Mouse (Mus musculus) retina, postnatal 1 day (tissue): ENCODE measurements around the gene Ankrd52.

Source experiments
- DNase-seq: peaks from one replicate; pipeline ENCODE4 v3.0.0-alpha.2; 2012

Ankrd52 gene

DNA sequence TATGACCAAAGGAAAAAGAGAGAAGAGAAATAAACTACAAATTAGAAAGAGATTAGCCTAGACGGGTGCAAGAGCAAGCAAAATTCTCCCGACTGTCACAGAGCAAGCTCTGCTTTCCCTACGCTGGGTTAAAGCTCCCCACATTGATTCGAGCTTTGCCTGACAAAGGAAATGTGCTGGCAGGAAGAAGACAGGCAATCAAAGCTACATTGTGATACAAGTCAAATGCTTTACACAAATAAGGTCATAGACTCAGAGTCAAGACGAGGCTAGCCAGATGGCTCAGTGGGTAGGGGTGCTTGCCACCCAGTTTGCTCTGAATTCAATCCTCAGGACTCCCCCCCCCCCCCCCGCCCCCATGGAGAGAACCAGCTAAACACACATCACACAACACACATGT is 6.9 kb upstream of the Ankrd52 start:
- DNase-seq = no peak

DNA sequence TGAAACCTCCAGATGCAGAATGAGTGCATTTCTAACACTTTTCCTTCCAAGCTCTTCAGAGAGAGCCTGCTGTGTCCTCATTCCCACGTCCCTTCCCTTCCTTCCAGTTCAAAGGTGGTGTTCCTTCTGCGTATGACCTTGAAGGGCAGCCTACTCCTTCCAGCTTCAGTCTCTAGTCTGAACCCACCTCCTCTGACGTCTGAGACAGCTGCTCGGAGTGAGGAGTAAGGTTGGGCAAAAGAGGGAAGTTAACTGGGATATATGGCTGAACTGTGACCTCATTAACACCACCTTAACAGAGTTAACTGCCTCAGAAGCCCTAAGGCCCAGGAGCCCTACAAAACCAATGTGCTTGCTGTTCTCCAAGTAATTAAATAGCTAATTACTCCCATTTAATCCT is 6.3 kb upstream of the Ankrd52 start:
- no peak for DNase-seq

DNA sequence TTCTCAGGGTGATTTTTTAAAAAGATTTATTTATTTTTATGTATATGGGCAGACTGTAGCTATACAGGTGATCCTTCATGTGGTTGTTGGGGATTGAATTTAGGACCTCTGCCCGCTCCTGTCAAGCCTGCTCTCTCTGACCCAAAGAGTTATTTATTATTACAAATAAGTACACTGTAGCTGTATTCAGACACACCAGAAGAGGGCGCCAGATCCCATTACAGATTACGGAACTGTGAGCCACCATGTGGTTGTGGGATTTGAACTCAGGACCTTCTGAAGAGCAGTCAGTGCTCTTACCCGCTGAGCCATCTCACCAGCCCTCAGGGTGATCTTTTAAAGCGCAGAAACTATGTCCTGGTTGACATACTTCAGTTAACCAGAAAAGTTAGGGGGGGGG is 4.8 kb upstream of the Ankrd52 start:
- DNase-seq = no peak

DNA sequence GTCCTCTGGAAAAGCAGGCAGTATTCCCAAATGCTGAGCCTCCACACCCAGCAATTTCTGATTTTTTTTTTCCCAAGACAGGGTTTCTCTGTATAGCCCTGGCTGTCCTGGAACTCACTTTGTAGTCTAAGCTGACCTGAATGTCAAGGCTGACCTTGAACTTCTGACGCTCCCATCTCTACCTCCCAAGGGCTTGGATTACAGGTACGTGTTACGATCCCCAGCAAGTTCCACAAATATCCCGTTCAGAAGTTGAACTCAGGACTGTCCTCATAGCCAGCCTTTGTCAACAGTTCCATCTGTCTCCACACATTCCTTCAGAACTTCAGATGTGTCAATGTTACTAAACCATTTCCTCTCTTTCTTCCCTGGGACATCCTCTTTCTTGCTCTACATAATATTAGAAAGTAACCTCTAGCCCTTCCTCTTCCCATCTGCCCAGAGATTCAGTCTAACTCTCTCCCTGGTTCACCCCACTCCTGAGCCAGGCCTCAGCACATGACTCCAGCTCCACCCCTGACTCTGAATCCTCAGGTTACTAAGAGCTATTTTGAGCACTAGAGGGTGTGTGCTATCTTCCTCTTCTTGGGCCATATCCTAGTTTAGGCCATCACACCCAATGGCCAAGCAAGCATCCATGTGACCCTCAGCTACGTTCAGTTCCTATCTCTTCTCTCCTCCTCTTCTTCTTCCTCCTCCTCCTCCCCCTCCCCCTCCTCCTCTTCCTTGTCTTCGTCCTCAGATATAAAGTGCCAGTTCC is 3.7 kb upstream of the Ankrd52 start:
- DNase-seq = no peak

DNA sequence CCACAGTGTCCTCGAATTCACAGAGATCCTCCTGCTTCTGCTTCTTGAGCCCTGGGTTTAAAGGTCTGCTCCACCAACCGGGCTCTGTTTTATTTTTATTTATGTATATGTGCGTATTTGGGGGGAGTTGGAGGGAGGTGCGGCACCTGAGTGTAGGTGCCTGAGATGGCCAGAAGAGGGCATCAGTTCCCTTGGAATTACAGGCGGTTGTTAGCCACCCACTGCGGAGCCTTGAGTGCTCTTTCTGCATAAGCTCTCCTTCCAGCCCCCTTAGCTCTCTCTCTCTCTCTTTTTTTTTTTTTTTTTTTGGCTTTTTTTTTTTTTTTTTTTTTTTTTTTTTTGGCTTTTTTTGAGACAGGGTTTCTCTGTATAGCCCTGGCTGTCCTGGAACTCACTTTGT is 2.5 kb upstream of the Ankrd52 start:
- peak; percentile 40 for DNase-seq

DNA sequence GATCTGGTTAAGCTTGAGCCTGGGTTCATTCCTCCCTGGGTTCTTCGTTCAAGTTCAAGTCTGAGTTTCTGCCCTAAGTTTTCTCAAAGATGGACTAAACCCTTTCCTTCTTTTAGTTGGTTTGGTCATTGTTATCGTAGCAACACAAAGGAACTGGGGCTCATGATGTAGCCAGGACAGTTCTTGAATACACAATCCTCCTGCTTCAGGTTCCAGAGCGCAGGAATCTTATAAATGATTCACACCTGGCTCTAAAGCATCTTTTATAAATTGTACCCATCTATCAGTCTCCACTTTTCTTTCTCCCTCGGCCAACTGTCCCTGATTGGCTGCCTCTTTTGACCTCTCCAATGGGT is 838 bp upstream of the Ankrd52 start:
- DNase-seq = no peak

DNA sequence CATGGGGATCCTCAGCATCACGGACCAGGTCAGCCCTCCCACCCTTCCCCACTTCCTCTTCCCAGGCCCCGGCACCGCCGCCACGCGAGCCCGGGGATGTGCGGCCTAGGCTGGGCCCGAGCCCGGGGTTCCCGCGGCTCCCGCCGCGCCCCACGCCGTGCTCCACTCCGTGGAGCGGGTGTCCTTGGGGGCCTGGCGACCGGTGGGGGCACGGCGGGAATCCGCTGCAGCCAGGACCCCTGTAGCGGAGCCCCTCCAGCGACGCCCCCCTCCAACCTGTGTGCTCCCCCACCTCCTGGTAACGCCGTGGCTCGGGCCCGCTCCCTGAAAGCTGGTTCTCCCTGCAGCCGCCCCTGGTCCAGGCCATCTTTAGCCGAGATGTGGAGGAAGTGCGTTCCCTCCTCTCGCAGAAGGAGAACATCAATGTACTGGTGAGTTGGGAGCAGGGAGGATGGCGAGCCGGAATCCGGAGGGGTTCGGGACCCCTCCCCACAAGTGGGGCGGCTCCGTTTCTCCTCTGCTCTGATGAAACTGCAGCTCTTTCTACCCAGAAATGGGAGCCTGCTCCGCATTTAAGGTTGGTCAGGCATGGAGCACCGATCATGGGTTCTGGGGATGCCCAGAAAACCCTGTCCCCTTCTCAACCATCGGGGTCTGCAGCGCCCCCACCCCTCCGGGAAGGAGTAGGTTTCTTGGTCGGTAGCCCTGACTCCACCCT is 466 bp downstream of the Ankrd52 start:
- DNase-seq = peak; percentile 63

DNA sequence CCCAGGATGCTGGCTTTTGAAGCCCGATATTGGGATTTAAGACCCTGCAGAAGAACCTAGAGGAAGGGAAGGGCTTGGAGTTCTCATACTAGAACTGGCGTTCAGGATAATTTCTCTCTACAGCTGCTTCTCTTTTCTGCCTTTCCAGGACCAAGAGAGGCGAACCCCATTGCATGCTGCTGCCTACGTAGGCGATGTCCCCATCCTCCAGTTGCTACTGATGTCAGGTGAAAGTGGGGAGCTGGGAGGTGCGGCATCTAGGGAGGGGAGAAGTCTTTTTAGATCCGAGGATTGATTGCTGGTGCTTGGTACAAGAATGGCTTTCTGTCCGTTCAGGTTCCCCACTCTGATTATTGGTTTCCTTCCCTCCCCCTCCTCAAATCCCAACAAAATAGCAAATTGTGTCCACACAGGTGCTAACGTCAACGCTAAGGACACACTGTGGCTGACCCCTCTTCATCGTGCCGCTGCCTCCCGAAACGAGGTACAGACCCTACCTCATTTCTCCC is 1.1 kb downstream of the Ankrd52 start:
- no peak for DNase-seq

DNA sequence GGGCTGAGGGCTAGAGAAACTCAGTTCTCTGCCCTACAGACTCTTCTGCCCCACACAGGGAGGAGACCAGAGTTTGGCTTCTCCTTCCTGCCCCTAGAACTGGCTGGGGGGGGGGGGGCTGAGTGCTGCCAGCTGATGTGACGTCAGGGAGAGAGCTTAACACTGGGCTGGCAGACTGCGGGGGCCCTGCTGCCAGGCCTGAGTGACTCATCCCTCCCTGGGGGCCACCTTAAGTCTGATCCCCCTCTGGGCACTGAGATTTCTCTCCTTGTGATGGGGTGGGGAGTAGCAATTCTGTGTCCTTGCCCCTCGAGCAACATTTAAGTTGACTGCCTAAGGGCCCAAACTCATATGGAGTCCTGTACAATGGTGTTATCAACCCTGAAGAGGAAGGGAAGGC is 1.5 kb downstream of the Ankrd52 start:
- DNase-seq = no peak

DNA sequence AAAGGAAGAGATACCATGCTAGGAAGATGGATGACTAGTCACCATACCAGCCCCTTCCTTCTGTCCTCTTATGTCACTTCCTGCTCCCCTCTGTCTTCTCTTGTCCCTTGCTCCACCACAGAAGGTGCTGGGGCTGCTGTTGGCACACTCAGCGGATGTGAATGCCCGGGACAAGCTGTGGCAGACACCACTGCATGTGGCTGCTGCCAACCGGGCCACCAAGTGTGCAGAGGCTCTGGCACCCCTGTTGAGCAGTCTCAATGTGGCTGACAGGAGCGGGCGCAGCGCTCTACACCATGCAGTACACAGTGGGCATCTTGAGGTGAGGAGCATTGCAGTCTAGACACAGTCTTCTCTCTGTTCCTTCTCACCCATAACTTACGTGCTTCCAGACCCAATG is 2.3 kb downstream of the Ankrd52 start:
- no peak for DNase-seq

DNA sequence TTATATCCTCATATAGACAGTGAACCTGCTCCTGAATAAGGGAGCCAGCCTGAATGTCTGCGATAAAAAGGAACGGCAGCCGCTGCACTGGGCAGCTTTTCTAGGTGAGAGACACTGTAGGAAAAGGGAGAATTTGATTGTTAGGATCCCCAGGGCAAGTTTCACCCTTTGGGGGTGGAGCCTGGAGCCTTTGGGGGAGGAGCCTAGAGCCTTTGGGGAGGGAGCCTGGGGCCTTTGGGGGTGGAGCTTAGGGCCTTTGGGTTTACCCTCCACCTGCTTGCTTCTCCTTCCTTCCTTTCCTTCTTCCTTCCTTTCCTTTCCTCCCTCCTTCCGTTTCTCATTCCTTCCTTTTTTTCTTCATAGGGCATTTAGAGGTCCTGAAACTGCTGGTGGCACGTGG is 3.6 kb downstream of the Ankrd52 start:
- DNase-seq = peak; percentile 42

DNA sequence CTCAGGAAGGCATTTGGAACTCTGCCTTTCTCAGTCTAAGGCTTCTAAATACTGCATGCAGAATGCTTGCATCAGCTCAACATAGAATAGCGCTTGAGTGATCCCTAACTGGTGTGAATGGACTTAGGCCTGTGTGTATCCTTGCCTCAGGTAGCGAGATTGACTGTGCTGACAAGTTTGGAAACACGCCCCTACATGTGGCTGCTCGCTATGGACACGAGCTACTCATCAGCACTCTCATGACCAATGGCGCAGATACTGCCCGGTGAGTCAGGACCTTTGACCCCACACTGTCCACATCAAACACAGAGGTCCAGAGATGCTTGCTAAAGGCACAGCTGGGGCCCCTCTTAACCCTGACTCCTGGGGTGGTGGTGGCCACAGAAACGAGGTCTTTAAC is 5.6 kb downstream of the Ankrd52 start:
- DNase-seq = no peak

DNA sequence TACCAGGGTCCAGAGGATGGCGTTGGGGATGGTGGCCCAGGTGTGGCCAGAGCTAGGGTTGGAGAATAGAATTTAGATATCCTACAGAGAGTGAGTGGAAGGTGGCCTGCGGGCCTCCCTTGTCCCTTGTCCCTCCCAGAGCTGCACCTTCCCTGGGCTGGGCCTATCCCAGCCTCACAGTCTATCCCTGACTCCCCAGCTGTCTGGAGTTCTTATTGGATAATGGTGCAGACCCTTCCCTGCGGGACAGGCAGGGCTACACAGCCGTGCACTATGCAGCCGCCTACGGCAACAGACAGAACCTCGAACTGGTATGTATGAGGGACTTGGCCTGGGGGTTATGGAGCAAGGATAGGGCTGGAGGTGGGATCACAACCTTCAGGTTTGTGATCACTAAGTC is 9.0 kb downstream of the Ankrd52 start:
- no peak for DNase-seq

DNA sequence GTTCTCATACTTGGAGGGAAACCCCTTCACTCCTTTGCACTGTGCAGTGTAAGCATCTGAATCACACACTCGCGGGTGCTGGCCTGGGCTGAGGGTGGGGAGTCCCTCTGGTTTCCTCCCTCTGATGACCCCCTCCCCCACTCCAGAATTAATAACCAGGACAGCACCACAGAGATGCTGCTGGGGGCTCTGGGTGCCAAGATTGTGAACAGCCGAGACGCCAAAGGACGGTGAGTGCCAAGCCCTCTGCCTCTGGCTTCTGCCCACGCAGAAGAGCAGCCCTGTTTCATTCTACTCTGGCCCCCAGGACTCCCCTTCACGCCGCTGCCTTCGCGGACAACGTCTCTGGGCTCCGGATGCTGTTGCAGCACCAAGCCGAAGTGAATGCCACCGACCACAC is 12.0 kb downstream of the Ankrd52 start:
- no peak for DNase-seq

DNA sequence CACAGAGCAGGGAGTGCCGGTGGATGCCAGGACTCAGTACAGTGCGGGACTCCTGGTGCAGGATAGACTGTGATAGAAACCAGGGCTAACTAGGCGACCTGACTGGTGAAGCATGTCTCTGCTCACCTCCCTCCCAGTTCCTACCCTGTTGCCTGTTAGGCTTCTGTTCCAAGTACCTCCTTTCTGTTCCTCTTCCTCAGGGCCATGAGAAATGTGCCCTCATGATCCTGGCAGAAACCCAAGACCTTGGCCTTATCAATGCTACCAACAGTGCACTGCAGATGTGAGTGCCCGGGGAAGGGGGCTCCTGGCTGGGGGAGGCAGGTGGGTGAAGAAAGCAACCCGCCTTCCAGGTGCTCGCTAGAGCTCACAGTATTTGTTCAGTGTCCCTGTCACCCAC is 12.7 kb downstream of the Ankrd52 start:
- no peak for DNase-seq

DNA sequence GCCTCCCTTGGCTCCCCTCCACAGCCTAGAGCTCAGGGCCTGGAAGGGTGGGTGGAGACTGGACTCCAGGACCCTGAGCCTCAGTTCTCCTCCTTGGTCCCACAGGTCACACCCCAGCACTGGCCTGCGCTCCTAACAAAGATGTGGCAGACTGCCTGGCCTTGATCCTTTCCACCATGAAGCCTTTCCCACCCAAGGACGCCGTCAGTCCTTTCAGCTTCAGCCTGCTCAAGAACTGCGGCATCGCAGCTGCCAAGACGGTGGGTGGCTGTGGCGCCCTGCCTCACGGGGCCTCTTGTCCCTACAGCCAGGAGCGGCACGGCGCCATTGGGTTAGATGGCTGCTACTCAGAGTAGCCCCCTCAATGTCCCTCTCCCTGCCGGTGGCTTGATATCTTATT is 13.5 kb downstream of the Ankrd52 start:
- no peak for DNase-seq

DNA sequence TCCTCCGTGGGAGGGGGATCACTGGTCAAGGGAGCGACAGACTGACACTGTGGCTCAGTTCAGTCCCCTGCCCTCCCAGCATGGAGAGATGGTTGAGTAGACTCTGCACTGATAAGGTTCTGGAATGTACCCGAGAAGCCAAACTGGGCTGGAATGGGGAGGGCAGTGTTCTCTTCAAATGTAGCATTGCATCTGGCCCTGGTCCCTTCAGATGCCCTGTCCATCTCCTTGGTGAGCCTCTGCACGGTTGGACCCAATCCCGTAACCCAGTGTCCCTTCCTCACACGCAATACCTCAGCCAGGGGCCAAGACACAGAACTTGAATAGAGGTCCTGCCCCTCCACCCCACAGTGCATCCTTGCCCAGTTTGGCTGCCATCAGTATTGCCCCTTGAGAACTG is 14.9 kb downstream of the Ankrd52 start:
- DNase-seq = no peak

DNA sequence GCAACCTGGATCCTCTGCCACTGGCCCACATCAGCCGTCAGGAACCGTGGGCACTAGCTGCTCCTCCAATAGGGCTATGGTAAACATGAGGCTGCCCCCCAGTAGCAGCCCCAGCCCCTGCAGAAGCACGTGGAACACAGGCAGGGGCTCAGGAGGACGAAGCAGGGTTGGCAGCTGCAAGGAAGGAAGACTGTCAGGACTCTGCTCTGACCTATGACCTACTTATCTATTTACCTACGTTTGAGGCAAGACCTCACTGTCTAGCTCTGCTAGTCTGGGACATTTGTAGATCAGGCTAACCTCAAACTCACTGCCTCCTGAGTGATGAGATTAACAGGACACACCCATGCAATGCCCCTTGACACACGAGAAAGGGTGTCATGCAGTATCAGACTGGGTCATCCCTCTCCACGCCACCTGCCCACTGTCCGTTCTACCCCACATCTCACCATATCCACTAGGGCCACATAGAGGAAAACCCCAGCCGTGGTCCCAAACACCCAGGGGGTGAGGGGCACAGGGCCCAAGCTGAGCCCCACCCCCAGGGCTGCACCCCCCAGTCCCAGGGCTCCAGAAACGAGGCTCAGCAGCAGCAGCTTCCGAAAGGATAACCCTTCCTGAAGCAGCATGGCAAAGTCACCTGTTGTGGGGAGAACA is 19.2 kb downstream of the Ankrd52 start:
- no peak for DNase-seq

DNA sequence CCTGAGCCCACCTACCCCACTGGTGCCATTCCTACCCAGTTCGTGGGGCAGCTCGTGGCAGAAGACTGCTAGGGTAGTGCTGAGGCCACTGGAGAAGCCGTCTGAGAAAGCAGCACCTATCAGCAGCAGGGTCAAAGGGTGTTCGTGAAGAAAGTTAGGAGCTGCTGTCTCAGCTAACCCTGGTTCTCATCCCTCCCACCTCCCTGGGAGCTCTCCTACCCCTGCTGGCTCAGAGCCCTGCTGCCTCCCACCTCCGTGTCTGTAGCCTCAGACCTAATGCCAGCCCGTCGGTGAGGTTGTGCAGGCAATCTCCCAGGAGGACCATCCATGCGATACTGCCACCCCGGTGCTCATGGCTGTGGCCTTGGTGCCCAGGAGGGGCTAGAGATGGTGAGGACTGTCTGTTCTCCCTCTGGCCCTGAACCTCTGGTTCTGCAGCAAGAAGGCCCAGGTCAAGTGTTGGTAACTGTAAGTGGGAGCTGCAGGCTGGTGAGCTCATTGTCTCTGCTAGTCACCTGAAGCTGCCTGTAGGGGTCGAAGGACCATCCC is 19.9 kb downstream of the Ankrd52 start:
- no peak for DNase-seq

DNA sequence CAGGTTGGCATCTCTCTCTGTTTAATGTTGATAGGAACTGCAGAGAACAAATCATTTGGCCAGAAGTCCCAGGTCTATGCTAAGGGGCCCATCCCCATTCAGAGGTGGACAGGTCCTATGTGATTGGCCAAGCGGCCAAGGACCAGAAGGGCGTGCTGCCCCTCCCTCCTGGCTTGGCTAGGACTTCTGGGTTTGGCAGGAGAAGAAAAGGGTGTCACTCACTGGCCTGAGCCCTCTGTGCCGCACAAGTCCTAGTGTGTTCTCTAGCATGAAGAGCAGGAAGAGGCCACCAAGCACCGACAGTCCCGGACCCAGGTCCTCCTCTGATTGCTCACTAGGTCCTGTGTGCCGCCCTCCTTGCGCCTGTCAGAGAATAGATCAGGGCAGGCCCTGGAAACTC is 20.6 kb downstream of the Ankrd52 start:
- DNase-seq = no peak

DNA sequence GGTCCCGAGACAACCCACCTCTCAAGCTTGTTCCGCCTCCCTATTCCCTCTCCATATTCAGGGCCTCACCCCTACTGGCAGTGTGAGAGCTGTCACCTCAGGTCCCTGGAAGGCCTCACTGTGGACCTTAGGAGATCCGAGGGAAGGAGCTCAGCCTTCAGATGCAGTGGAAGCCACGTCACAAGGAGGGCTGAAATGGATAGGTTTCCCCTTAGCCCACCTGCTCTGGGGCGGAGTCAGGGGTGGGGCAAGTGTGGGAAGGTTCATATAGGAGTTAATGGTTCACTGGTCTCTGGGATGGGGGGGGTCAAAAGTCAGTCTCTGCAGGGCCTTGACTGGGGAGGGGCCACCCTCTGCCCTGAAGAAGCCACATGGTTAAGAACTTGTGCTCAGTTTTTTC is 23.4 kb downstream of the Ankrd52 start:
- DNase-seq = no peak

DNA sequence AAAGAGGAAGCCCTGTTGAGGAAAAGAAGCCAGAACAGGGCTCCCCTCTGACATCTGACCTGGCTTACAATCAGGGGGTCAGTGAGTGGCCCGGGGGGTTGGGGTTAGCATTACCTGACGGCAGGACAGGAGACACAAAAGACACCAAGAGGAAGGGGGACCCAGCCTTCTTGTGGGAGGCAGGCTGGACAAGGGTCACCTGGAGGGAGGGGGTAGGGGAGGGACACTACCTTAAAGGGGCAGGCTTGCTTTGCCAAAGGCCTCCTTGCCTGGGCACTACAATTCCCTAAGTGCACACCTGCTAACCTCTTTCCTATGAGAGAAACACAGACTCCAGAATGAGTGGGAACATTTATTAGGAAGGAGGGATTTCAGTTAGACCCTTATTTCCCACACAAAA is 24.1 kb downstream of the Ankrd52 start, which contains the start of gene Slc39a5:
Gene Slc39a5 (minus strand): TSS at position 174 of the 400 bp plus-strand sequence.
- no peak for DNase-seq

DNA sequence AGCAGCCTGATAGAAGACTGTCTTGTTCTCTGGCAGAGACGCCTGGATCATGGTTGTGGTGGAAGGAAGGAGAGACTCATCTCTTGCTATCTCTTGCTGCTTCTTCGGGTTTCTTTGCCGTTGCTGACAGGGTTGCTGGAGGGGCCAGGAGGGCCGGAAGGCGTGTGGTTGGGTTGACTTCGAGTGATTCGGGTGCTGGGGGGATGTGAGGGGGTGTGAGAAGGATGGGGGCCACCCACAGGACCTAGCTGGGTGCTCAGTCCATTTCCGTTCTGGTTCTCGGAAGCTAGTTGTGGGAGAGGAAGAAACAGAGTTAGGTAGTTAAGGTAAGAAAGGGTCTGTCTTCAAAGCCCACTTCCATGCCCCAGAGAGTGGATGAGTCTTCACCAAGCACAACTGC is 24.7 kb downstream of the Ankrd52 start:
- no peak for DNase-seq

DNA sequence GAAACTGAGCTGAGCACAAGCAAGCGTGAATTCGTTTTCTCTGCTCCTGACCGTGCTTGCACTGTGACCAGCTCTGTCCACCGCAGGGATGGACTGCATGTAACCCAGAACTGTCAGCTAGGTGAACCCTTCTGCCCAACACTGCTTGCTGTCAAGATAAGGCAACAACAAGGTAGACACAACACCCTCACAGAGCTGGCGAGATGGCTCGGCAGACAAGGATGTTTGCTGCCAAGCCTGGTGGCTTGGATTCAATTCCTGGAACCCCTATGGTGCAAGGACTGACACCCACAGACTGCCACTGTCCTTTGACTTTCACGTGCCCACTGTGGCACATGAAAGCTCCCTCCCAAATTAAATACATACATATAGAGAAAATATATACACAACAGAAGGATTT is 27.0 kb downstream of the Ankrd52 start:
- DNase-seq = no peak
